Mouse (Mus musculus) G1E (cell line): ENCODE results near the gene Tmem144.
"Not testable (repeated sequence)": the region's sequence is repeated elsewhere in the genome, so short reads cannot be mapped to it uniquely, and the experiment has no call there.

Experiments used
- CTCF ChIP-seq: IDR thresholded peaks from 2 replicates; pipeline ENCODE4 v1.5.1; 2012; ENCODE audit warnings: low read depth, low read length, inconsistent platforms, mixed read lengths
- GATA1 ChIP-seq: IDR thresholded peaks from 2 replicates; pipeline ENCODE4 v1.6.1; 2012; ENCODE audit warnings: borderline replicate concordance, low read length, inconsistent platforms, mixed read lengths
- POLR2AphosphoS5 ChIP-seq: IDR thresholded peaks from 2 replicates; pipeline ENCODE4 v1.6.1; 2012; ENCODE audit warnings: low read depth, low read length, inconsistent platforms; ENCODE audit not compliant: insufficient replicate concordance

DNA sequence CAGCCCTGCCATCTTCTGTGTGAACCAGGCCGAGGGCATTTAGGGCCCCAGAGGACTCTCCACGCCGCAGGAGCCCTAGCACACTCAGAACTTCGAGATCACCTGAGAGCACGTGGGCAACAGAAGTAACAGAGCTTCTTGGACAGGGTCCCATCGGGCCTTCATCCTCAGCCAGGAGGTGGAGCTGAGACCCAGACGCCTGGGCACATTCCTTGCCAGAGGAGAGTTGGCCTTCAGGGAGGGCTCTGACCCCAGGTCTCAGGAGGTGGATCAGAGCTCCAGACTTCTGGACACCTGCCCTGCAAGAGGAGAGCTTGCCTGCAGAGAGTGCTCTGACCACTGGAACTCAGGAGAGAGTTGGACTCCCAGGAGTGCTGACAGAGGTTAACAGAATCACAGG lies 51.8 kb downstream of the Tmem144 start:
- TF ChIP-seq CTCF, POLR2AphosphoS5, GATA1: not testable (repeated sequence)
